Mouse (Mus musculus) adrenal gland, postnatal 36 days (tissue): ENCODE measurements around the gene Megf8. TPM values are rescaled to one million over a fixed set of nuclear protein-coding genes. Genes with fewer than 3 reads are reported as not detected.

Experiments used
- DNase-seq, 2 experiments: peaks; one replicate each; pipeline ENCODE4 v3.0.0; 2021; ENCODE audit warnings: mixed read lengths in 1 of 2
- long read RNA-seq, 2 experiments: library from polyadenylated mRNA; stranded (forward); transcript quantifications; one replicate each; pipeline ENCODE4 v2.0.0; 2021; ENCODE audit warnings: borderline sequencing depth in 2 of 2
- total RNA-seq, 2 experiments: library from RNA; stranded (reverse); gene quantifications; 2 replicates each; pipeline ENCODE4 v1.2.3; 2021

Megf8 gene
- 10 to 100 TPM; 43.7 to 51.3 TPM for total RNA-seq
- long read RNA-seq, experiment 1, partial matches to known transcripts = 41 of 42 reads
- long read RNA-seq, experiment 1, other reads (novel, unspliced or antisense) = 1 of 42 reads
- long read RNA-seq, experiment 2, full-length matches to known transcripts = 1 of 10 reads
- long read RNA-seq, experiment 2, partial matches to known transcripts = 9 of 10 reads
- long read RNA-seq, experiment 2, other reads (novel, unspliced or antisense) = 0 of 10 reads

GRCm38 (mm10) chr7:25316532-25317445 lies at the start of gene Megf8:
Gene Megf8, plus strand, starts transcription at chr7:25317164.
- DNase-seq = peak; percentile 94 to 95

DNA sequence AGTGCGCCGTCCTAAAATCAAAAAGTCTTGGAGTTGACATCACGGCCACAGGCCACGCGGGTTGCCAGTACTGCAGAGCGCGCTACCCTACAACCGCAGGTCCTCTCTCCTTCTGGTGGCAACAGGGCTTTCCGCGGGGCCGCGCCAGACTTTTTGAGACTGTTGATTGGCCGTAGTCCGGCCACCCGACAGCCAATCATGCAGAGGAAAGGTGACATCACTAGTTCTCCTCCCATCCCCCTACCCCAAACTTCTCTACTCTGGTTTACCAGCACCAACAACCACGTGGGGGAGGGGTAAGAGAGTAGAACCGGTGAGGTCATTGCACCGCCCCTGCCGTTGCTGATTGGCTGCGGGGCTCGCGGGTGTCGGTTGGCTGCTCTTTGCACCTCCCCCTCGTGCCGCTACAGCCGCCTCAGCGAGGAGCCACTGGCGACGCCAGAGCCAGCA lies 49.6 kb upstream of the Megf8 start, which contains the start of gene Cic:
Cic (plus strand) TSS at position 404 of the 450 bp plus-strand sequence.
- DNase-seq = peak; percentile 97 to 99

DNA sequence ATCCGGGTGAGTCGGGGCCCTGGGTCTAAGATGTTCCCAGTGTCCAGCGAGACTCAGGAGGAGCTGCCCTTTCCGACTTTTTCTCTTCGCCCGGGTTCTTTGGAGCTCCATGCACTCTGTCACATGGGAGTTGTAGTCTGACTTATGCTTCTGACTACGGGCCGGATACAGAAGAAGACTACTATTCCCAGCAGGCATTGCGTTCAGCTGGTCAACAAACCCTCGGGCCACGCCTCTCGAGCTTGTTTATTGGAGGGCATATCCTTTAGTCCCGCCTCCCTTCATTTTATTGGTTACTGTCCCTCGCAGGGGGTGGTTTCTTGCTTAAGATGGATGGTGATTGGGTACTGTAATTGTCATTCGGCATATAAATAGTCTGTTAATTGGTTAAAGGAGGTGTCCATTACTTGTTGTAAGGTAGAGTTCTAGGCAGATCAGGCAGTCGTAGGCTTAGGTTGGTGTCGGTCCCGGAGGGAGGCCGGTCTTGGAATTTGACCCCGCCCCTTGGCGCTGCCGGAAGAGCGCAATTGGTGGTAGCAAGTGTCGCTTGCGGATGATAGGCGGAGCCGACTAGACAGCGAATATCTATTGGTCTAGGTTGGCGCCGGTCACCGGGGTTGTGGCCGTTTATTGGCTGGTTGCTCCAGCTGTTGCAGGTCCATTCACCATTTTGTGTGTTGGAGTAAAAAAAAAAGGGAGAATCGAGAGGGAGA lies 49.1 kb upstream of the Megf8 start:
- peak; percentile 98 for DNase-seq

GRCm38 (mm10) chr7:25268588-25268987 lies 48.4 kb upstream of the Megf8 start:
- no peak for DNase-seq

- DNase-seq = no peak
Measured at GRCm38 (mm10) chr7:25269029-25269428, 47.9 kb upstream of the Megf8 start.

DNA sequence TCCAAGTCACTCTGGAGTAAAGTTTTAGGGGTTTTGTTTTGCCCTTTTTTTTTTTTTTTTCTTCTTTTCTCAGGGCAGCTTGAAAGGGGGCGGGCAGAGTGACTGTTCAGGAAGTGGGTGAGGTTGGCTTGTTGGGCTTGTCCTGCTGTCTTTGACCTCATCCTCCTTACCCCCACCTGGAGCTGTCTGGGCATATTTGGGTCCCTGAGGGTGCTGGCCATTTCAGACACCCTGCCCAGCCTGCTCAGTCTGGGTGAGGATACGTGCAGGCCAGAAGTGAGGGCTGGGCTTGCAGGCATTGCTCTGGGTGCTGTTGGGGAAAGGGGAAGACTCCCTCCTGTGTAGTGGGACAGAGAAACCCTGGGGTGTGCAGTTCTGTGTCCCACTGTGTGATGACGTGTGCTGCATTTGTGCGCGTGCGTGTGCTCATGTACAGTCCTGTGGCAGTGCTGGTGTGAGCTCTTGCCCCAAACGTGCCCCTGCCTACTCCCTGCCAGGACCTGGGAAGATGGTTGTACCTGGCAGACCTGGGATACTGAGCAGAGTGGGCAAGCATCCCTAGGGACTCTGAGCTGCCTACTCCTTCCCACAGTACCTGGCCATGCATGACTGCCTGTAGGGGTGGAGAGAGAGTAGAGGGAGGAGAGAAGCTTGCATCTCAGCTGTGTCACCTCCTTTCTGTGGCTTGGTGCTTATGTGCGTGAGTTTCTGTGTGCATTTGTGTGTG lies 47.3 kb upstream of the Megf8 start:
- DNase-seq = no peak

- no peak for DNase-seq
Measured at GRCm38 (mm10) chr7:25270652-25271633, 46.0 kb upstream of the Megf8 start.

DNA sequence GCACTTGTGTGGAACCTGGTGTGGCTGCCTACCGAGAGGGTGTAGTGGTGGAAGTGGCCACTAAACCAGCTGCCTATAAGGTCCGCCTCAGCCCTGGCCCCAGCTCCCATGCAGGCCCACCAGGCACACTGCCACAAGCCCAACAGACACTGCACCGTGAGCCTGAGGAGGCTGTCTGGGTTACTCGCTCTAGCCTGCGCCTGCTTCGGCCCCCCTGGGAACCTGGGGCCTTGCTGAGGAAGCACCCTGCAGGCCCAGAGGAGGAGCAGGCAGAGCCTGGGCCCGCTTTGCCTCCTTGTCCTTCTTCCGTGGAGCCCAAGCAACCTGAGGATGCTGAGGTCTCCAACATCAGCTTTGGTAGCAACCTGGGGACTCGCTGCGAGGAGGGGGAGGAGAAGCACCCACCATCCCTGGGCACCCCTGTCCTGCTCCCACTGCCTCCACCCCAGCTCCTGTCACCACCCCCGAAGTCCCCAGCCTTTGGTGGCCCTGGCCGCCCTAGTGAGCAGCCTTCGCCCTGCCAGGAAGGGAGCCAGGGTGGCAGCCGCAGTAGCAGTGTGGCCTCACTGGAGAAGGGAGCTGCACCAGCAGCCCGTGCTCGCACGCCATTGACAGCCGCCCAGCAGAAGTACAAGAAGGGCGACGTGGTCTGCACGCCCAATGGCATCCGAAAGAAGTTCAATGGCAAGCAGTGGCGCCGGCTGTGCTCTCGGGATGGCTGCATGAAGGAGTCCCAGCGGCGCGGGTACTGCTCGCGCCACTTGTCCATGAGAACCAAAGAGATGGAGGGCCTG lies 45.1 kb upstream of the Megf8 start:
- DNase-seq = no peak

DNA sequence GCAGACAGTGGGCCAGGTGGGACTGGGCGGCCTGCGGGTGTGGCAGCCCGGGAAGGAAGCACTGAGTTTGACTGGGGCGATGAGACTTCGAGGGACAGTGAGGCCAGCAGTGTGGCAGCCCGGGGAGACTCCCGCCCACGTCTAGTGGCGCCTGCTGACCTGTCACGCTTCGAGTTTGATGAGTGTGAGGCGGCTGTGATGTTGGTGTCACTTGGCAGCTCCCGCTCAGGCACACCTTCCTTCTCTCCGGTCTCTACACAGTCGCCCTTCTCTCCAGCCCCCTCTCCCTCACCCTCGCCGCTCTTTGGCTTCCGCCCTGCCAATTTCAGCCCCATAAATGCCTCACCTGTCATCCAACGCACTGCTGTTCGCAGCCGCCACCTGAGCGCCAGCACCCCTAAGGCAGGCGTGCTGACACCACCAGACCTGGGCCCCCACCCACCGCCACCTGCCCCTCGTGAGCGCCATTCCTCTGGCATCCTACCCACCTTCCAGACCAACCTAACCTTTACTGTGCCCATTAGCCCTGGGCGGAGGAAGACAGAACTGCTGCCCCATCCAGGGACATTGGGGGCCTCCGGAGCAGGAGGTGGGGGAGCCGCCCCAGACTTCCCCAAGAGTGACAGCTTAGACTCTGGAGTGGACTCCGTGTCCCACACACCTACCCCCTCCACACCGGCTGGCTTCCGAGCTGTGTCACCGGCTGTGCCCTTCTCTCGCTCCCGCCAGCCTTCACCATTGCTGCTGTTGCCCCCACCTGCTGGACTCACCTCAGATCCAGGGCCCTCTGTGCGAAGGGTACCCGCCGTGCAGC lies 44.3 kb upstream of the Megf8 start:
- no peak for DNase-seq

- DNase-seq = no peak
Measured at GRCm38 (mm10) chr7:25273259-25274241, 43.4 kb upstream of the Megf8 start.

GRCm38 (mm10) chr7:25274571-25274970 lies 42.4 kb upstream of the Megf8 start:
- DNase-seq = no peak

GRCm38 (mm10) chr7:25274996-25275395 lies 42.0 kb upstream of the Megf8 start:
- DNase-seq = no peak

GRCm38 (mm10) chr7:25275555-25276298 lies 41.2 kb upstream of the Megf8 start:
- DNase-seq = no peak

DNA sequence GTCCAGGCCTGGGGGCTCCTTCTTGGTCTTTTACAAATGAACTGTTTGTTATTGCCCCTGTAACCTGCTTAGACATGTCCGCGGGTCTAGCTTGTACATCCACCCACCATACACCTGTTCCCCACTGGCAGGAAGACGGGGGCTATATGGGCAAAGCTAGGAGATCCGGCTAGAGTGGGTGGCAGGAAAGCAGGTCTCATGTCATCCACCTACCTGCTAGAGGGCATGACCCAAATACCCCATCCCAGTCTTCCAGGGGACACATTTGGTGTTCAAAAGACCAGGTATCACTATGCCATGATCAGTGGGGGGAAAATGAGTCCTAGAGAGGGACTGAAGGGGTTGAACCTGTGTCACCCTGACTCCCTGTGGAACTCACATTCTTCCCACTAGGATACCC lies 39.6 kb upstream of the Megf8 start:
- no peak for DNase-seq

GRCm38 (mm10) chr7:25277998-25278340 lies 39.0 kb upstream of the Megf8 start:
- no peak for DNase-seq

DNA sequence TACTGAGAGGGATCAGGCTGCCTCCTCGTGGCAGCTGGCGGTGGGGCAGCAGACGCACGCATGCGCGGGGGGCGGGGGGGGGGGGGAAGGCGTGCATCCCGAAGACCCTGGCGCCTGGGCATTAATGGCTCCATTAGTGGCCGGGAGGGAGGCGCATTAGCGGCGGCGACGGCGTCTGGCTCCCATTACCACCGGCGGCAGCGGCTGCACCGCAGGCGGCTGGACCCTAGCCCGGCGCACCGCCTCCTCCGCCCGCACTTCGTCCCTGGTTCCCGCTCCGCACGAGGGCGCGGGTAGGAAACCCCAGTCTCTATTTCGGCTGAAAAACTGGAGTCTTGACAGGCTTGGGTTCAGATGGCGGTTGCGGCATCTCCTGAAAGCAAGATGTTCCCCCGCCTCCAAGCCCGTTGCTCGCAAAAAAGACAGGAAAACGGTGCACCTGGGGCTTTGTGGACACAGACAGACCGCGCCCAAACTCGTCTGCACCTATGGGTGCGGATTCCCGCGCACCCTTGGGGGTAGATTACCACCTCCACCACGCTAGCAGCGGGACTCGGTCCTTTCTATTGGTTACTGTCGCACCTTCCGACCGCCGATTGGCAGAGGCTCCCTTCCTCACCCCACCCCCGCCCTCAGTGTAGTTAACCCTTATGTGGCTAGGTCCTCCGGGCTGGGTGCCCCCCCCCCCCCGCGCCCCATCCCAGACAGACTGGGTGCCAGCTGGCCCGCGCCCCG lies 38.5 kb upstream of the Megf8 start:
- peak; percentile 87 to 88 for DNase-seq
